Mouse (Mus musculus): ENCODE data around the gene Gm19426. TPM values are rescaled to one million over a fixed set of nuclear protein-coding genes. Genes with fewer than 3 reads are reported as not detected.

Gm19426 gene
- 4.7 and 4.9 TPM in 2 replicates for polyA plus RNA-seq (2014; fragmentation: Nextera tagmentation; extraction: Ambion mirVana)

DNA sequence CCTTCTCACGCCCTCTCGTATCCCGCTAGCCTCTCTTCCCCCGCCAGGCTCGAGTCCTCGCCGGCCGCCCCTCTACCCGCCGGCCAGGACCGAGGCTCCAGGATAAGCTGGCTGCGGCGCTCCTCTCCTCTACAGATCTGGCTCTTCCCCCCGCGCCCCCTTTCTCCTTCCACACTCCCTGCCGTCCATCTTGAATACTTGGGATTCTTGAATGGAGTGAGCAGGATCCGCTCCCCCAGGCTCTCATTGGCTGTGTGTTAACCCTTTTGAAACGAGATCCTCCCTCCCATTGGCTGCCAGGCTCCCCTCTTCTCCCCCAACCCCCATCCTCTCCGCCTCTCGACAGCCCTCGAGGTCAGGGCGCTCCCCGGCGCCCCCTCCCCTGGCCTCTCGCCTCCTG, at the start of gene Gm19426:
Gene Gm19426, minus strand, starts transcription at position 95 of the 400 bp plus-strand sequence.
- ATAC-seq (ENCODE audit: insufficient read depth), result peak; percentile 90
- TF ChIP-seq CTCF (IDR thresholded peaks at IDR 0.05; ENCODE audit: low read depth), result no peak
- WGBS, result under 1% methylated on average over 25 of the region's 25 CpGs

GRCm38 (mm10) chr2:84793154-84793553, 49.7 kb upstream of the Gm19426 start:
- no peaks in the 10 kb centered on the region for H3K4me1 ChIP-seq (ENCODE audit: insufficient read depth)
- H3K4me2 ChIP-seq, result no peak overlapping the region
- no peaks in the 10 kb centered on the region for H3K36me3 ChIP-seq (ENCODE audit: insufficient read depth)
- no peak for TF ChIP-seq CTCF (IDR thresholded peaks at IDR 0.05; ENCODE audit: low read depth)
- H3K9ac ChIP-seq, result no peak overlapping the region
- ATAC-seq (ENCODE audit: insufficient read depth) (no peak), DNase-seq (no peak)
- no peaks in the 10 kb centered on the region for H3K9me3 ChIP-seq (ENCODE audit: low read depth, low read length)
- H3K27me3 ChIP-seq (ENCODE audit: insufficient read depth, low read length), result no peaks in the 10 kb centered on the region
- WGBS, result 90% methylated on average over 3 of the region's 3 CpGs
- H3K27ac ChIP-seq (ENCODE audit: low read depth), result no peak overlapping the region
- no peak overlapping the region for H3K4me3 ChIP-seq (ENCODE audit: low read depth, low read length)

More for the DNA sequence above, at the start of gene Gm19426:
- Histone ChIP-seq H3K4me3 (ENCODE audit: low read depth, low read length) (peak within 1 kb of the TSS; percentile 94), H3K4me2 (peak within 1 kb of the TSS; percentile 94), H3K27me3 (ENCODE audit: insufficient read depth, low read length) (no peaks in the 10 kb centered on the region), H3K36me3 (ENCODE audit: insufficient read depth) (peaks cover 21% of the 10 kb centered on the region), H3K9me3 (ENCODE audit: low read depth, low read length) (no peaks in the 10 kb centered on the region), H3K4me1 (ENCODE audit: insufficient read depth) (peaks cover 14% of the 10 kb centered on the region), H3K27ac (ENCODE audit: low read depth) (peak within 1 kb of the TSS; percentile 100), H3K9ac (peak within 1 kb of the TSS; percentile 100)
- peak; percentile 95 for DNase-seq

DNA sequence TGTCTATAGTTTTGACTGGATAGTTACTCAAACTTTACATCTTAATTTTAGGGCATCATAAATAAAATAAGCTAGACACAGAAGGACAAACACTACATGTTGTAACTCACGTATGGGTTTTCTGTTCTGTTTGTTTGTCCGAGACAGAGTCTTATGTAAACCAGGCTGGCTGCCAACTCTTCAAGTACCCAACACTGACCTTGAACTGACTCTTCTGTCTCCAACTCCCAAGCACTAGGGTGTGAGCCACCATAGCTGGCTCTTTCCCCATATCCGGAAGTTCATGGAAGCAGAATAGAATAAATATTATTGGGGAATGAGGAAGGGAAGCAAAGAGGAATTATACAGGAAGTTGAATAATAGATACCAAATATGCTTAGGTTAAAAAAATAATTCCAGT, 49.1 kb upstream of the Gm19426 start:
- H3K36me3 ChIP-seq (ENCODE audit: insufficient read depth), result no peaks in the 10 kb centered on the region
- no peak overlapping the region for H3K27ac ChIP-seq (ENCODE audit: low read depth)
- H3K9ac ChIP-seq, result no peak overlapping the region
- H3K27me3 ChIP-seq (ENCODE audit: insufficient read depth, low read length), result no peaks in the 10 kb centered on the region
- ATAC-seq (ENCODE audit: insufficient read depth), result no peak
- TF ChIP-seq CTCF (IDR thresholded peaks at IDR 0.05; ENCODE audit: low read depth), result no peak
- no peaks in the 10 kb centered on the region for H3K4me1 ChIP-seq (ENCODE audit: insufficient read depth)
- no peak overlapping the region for H3K4me3 ChIP-seq (ENCODE audit: low read depth, low read length)
- H3K4me2 ChIP-seq, result no peak overlapping the region
- 45% methylated on average over 3 of the region's 3 CpGs for WGBS
- DNase-seq, result peak; percentile 72
- H3K9me3 ChIP-seq (ENCODE audit: low read depth, low read length), result no peaks in the 10 kb centered on the region

- no peak for ATAC-seq (ENCODE audit: insufficient read depth)
- no peak overlapping the region for H3K4me3 ChIP-seq (ENCODE audit: low read depth, low read length)
- no peak for DNase-seq
- no peaks in the 10 kb centered on the region for H3K27me3 ChIP-seq (ENCODE audit: insufficient read depth, low read length)
- no peak for TF ChIP-seq CTCF (IDR thresholded peaks at IDR 0.05; ENCODE audit: low read depth)
- 52% methylated on average over 9 of the region's 9 CpGs for WGBS
- no peak overlapping the region for H3K4me2 ChIP-seq
- H3K27ac ChIP-seq (ENCODE audit: low read depth), result no peak overlapping the region
- H3K9ac ChIP-seq, result no peak overlapping the region
- no peaks in the 10 kb centered on the region for H3K4me1 ChIP-seq (ENCODE audit: insufficient read depth)
- no peaks in the 10 kb centered on the region for H3K9me3 ChIP-seq (ENCODE audit: low read depth, low read length)
- H3K36me3 ChIP-seq (ENCODE audit: insufficient read depth), result no peaks in the 10 kb centered on the region
Observed at GRCm38 (mm10) chr2:84790418-84790817, 47.0 kb upstream of the Gm19426 start.

DNA sequence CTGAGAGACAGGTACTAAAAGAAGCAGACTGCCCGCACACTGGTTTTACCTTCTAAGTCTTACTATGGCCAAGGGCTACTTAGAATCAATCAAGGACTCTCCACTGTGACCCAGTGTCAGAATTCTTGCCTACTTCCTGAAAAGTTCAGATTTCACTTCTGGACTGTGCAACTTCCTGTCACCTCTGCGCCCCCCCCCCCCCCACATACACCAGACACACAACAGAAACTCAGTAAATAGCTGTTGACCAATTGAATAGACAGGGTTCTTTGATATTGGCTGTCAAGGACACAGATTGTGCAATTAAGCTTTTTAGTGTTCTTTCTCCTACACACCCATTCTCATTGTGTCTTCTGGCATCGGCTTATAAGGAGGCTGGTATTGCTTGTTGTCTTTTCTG, 44.9 kb upstream of the Gm19426 start:
- DNase-seq (no peak), ATAC-seq (ENCODE audit: insufficient read depth) (no peak)
- 63% methylated on average over 3 of the region's 3 CpGs for WGBS

GRCm38 (mm10) chr2:84783840-84784566, 40.5 kb upstream of the Gm19426 start:
- Histone ChIP-seq H3K4me1 (ENCODE audit: insufficient read depth) (no peaks in the 10 kb centered on the region), H3K36me3 (ENCODE audit: insufficient read depth) (no peaks in the 10 kb centered on the region), H3K27me3 (ENCODE audit: insufficient read depth, low read length) (no peaks in the 10 kb centered on the region), H3K4me3 (ENCODE audit: low read depth, low read length) (no peak overlapping the region), H3K4me2 (no peak overlapping the region), H3K27ac (ENCODE audit: low read depth) (0 out of 2 replicates have a peak overlapping the region, but pooled peaks have one; percentile 47), H3K9ac (no peak overlapping the region), H3K9me3 (ENCODE audit: low read depth, low read length) (no peaks in the 10 kb centered on the region)
- ATAC-seq (ENCODE audit: insufficient read depth) (peak; percentile 78), DNase-seq (peak; percentile 66)
- WGBS, result 44% methylated on average over 3 of the region's 3 CpGs
- no peak for TF ChIP-seq CTCF (IDR thresholded peaks at IDR 0.05; ENCODE audit: low read depth)

More for the DNA sequence above, 44.9 kb upstream of the Gm19426 start:
- Histone ChIP-seq H3K27ac (ENCODE audit: low read depth) (no peak overlapping the region), H3K36me3 (ENCODE audit: insufficient read depth) (no peaks in the 10 kb centered on the region), H3K4me2 (no peak overlapping the region), H3K4me3 (ENCODE audit: low read depth, low read length) (no peak overlapping the region), H3K4me1 (ENCODE audit: insufficient read depth) (no peaks in the 10 kb centered on the region), H3K9me3 (ENCODE audit: low read depth, low read length) (no peaks in the 10 kb centered on the region), H3K27me3 (ENCODE audit: insufficient read depth, low read length) (no peaks in the 10 kb centered on the region), H3K9ac (no peak overlapping the region)
- no peak for TF ChIP-seq CTCF (IDR thresholded peaks at IDR 0.05; ENCODE audit: low read depth)

GRCm38 (mm10) chr2:84783315-84783714, 39.9 kb upstream of the Gm19426 start:
- no peak overlapping the region for H3K27ac ChIP-seq (ENCODE audit: low read depth)
- ATAC-seq (ENCODE audit: insufficient read depth) (no peak), DNase-seq (no peak)
- H3K27me3 ChIP-seq (ENCODE audit: insufficient read depth, low read length), result no peaks in the 10 kb centered on the region
- H3K9ac ChIP-seq, result no peak overlapping the region
- 45% methylated on average over 1 of the region's 1 CpGs for WGBS
- no peak overlapping the region for H3K4me3 ChIP-seq (ENCODE audit: low read depth, low read length)
- no peaks in the 10 kb centered on the region for H3K4me1 ChIP-seq (ENCODE audit: insufficient read depth)
- no peak overlapping the region for H3K4me2 ChIP-seq
- H3K36me3 ChIP-seq (ENCODE audit: insufficient read depth), result no peaks in the 10 kb centered on the region
- no peak for TF ChIP-seq CTCF (IDR thresholded peaks at IDR 0.05; ENCODE audit: low read depth)
- H3K9me3 ChIP-seq (ENCODE audit: low read depth, low read length), result no peaks in the 10 kb centered on the region
